Mouse (Mus musculus) neutrophil, adult 65 days (primary cell): ENCODE results near the gene Olfr657. TPM values are rescaled to one million over a fixed set of nuclear protein-coding genes. Genes with fewer than 3 reads are reported as not detected.

Experiments used
- total RNA-seq: library from RNA; stranded (reverse); gene quantifications from 2 replicates; pipeline ENCODE4 v1.2.4, GENCODE M21; 2023

The Olfr657 gene
- not detected in 2 replicates for total RNA-seq

GRCm38 (mm10) chr7:104624494-104624893, at the start of gene Olfr657:
TSS of gene Olfr657 (plus strand) at chr7:104624794.

GRCm38 (mm10) chr7:104577014-104577413, 47.6 kb upstream of the Olfr657 start, which contains the start of gene Olfr653:
TSS of gene Olfr653 (plus strand) at chr7:104577314.

GRCm38 (mm10) chr7:104586725-104587124, 37.9 kb upstream of the Olfr657 start, which contains the start of gene Olfr654:
TSS of gene Olfr654 (plus strand) at chr7:104587025.

GRCm38 (mm10) chr7:104601679-104602078, 22.9 kb upstream of the Olfr657 start, which contains the start of gene Olfr655:
TSS of gene Olfr655 (minus strand) at chr7:104601779.

GRCm38 (mm10) chr7:104613655-104614054, 10.9 kb upstream of the Olfr657 start, which contains the start of gene Olfr656:
TSS of gene Olfr656 (plus strand) at chr7:104613955.

GRCm38 (mm10) chr7:104646841-104647482, 22.4 kb downstream of the Olfr657 start, which contains the start of gene Olfr658:
TSS of gene Olfr658 (minus strand) at chr7:104647305.

GRCm38 (mm10) chr7:104666453-104666852, 41.9 kb downstream of the Olfr657 start, which contains the start of gene Olfr659:
TSS of gene Olfr659 (plus strand) at chr7:104666753.

GRCm38 (mm10) chr7:104686201-104686600, 61.6 kb downstream of the Olfr657 start, which contains the start of gene Olfr661:
TSS of gene Olfr661 (plus strand) at chr7:104686501.

Other genes starting within 250 kb of the Olfr657 start
- gene Trim30c, start 224.0 kb upstream of the Olfr657 start, total RNA-seq = 0.39 TPM in 1 of 2 replicates, not detected in the other
- 35.5 and 45.3 TPM in 2 replicates for gene Trim30a, start 159.6 kb upstream of the Olfr657 start, total RNA-seq
- gene Trim30d, start 116.9 kb upstream of the Olfr657 start, total RNA-seq = 9.4 and 10.7 TPM in 2 replicates
- gene Olfr651, start 74.7 kb upstream of the Olfr657 start, total RNA-seq = not detected in 2 replicates
- gene Olfr652, start 63.9 kb upstream of the Olfr657 start, total RNA-seq = not detected in 2 replicates
- gene Olfr653, start 47.5 kb upstream of the Olfr657 start, total RNA-seq = not detected in 2 replicates
- not detected in 2 replicates for gene Olfr654, start 37.8 kb upstream of the Olfr657 start, total RNA-seq
- gene Olfr655, start 23.0 kb upstream of the Olfr657 start, total RNA-seq = 0.73 TPM in 1 of 2 replicates, not detected in the other
- gene Olfr656, start 10.8 kb upstream of the Olfr657 start, total RNA-seq = not detected in 2 replicates
- not detected in 2 replicates for gene Olfr658, start 22.5 kb downstream of the Olfr657 start, total RNA-seq
- not detected in 2 replicates for gene Olfr659, start 42.0 kb downstream of the Olfr657 start, total RNA-seq
- not detected in 2 replicates for gene Olfr661, start 61.7 kb downstream of the Olfr657 start, total RNA-seq
- not detected in 2 replicates for gene Usp17le, start 152.7 kb downstream of the Olfr657 start, total RNA-seq
- gene Usp17lb, start 217.8 kb downstream of the Olfr657 start, total RNA-seq = 0.47 and 0.57 TPM in 2 replicates
- not detected in 2 replicates for gene Usp17la, start 232.2 kb downstream of the Olfr657 start, total RNA-seq